Mouse (Mus musculus) spleen, adult 2 months (tissue): Measurements from ENCODE around the gene Tenm2. TPM values are rescaled to one million over a fixed set of nuclear protein-coding genes. Genes with fewer than 3 reads are reported as not detected.

Experiments
- DNase-seq, 2 experiments: peaks; one replicate each; pipeline versions ENCODE4 v3.0.0 to v3.0.0-alpha.2; 2012 to 2021; ENCODE audit warnings: low spot score in 2 of 2, low read depth in 1 of 2
- H3K27ac ChIP-seq: fragments of 200-500 bp; 2 replicates; pipeline ENCODE4 v1.5.1; 2012; ENCODE audit warnings: low read length, inconsistent platforms; ENCODE audit not compliant: insufficient read depth
- H3K27me3 ChIP-seq: fragments of 200-500 bp; 2 replicates; pipeline ENCODE4 v1.6.1; 2012; ENCODE audit warnings: mild to moderate bottlenecking, moderate library complexity, low read length, inconsistent platforms; ENCODE audit not compliant: control insufficient read depth, insufficient read depth
- H3K36me3 ChIP-seq: fragments of 200-500 bp; 2 replicates; pipeline ENCODE4 v1.6.1; 2012; ENCODE audit warnings: mild to moderate bottlenecking, low read length, inconsistent platforms; ENCODE audit not compliant: control insufficient read depth, insufficient read depth
- H3K4me1 ChIP-seq: fragments of 200-500 bp; 2 replicates; pipeline ENCODE4 v1.6.1; 2011; ENCODE audit warnings: inconsistent platforms; ENCODE audit not compliant: control insufficient read depth, insufficient read depth, insufficient read length
- H3K4me3 ChIP-seq: fragments of 200-500 bp; 2 replicates; pipeline ENCODE4 v1.5.1; 2011; ENCODE audit warnings: mild to moderate bottlenecking, inconsistent platforms; ENCODE audit not compliant: insufficient read depth, insufficient read length; ENCODE audit errors: extremely low read depth
- CTCF ChIP-seq: fragments of 200-500 bp; IDR thresholded peaks from 2 replicates; pipeline ENCODE4 v1.5.1; 2011; ENCODE audit warnings: mild to moderate bottlenecking, inconsistent platforms; ENCODE audit not compliant: insufficient read depth, insufficient read length, insufficient replicate concordance; ENCODE audit errors: extremely low read depth
- POLR2A ChIP-seq: fragments of 200-500 bp; IDR thresholded peaks from 2 replicates; pipeline ENCODE4 v1.6.1; 2011; ENCODE audit warnings: low read depth, low read length, inconsistent platforms
- WGBS: fragments of 180-500 bp; shearing (Covaris S2); methylation state at CpG from one replicate; pipeline ENCODE4 v1.1.7; 2018; 5-methylcytosine and 5-hydroxymethylcytosine counted together
- polyA plus RNA-seq: library from polyadenylated mRNA; depleted of rRNA; stranded (reverse); fragments of >200 nt; gene quantifications from 2 replicates; pipeline ENCODE4 v1.2.3, GENCODE M21; 2012

Gene Tenm2
- polyA plus RNA-seq, 1 experiment, result 0.06 TPM

DNA sequence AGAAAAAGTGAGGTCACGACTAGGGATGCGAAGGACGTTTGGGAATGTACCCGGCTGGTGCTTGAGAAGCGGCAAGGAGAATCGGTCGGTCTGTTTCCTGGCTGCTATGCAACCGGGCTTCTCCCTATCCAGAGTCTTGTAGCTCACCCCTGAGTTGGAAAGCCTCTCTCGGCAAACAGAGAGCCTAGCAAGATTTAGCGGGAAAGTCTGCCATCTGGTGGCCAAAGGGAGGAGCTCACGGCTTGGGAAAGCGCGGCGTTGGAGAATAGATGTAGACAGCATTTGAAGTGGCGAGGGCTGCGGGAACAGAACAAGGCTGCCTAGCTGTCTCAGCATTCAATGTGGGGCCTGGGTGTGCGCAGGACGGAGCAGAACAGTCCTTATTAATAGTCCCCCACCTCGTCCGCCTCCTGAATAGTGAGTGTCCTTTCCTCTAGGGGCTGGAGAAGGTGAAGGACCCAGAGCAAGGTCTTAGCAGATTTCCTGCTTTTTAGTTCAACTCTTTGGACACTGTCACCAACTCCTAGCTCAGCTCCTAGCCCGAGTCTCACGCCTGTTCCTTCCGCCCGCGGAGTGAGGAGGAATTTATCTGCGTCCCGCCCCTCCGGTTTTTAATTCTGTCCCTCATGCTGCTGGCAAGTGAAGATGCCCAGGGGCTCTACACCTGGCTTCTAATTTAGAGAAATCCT is 1234.3 kb downstream of the Tenm2 start:
- Histone ChIP-seq H3K4me3 (no peak overlapping the region), H3K27me3 (no peaks in the 10 kb centered on the region), H3K27ac (no peak overlapping the region), H3K36me3 (no peaks in the 10 kb centered on the region), H3K4me1 (no peaks in the 10 kb centered on the region)
- WGBS, result 9% methylated on average over 28 of the region's 28 CpGs
- TF ChIP-seq CTCF (peak; percentile 63; the same call in 1 of the 2 replicates), POLR2A (no peak)
- DNase-seq, result peak; percentile 1 to 40

DNA sequence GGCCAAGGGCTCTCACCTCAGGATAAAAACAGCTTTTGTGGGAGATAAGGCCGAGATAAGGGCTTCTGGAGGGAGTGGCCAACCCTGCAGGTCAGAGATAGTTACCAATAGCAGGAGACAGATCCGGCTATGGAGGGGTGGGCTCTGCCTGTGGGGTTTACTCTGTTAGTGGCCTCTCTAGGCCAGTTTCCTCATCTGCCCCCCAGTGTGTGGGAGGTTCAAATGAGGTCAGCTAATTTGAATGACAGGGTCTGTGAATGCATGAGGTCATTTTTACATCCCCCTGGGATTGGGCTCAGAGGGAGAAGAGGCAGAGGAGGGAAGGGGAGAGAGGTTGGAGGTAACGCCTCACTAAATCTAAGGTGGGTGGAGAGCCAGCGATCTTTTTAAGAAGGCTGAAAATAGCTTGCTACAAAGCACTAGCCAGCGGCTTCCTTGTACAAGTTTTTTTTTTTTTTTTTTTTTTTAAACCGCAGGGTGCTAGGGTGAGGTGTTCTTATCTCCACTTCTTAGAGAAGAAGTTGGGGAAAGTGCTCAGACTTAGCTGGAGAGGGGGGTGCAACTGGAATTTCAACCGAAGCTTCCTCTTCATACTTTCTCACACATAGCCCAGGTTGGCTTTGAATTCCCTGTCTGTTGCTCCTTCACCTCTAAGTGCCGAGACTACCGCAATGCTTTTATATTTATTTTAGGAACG is 1235.0 kb downstream of the Tenm2 start:
- Histone ChIP-seq H3K36me3 (no peaks in the 10 kb centered on the region), H3K27me3 (no peaks in the 10 kb centered on the region), H3K4me3 (no peak overlapping the region), H3K27ac (no peak overlapping the region), H3K4me1 (no peaks in the 10 kb centered on the region)
- WGBS, result 10% methylated on average over 10 of the region's 10 CpGs
- TF ChIP-seq CTCF (no peak), POLR2A (no peak)
- DNase-seq, result no peak

DNA sequence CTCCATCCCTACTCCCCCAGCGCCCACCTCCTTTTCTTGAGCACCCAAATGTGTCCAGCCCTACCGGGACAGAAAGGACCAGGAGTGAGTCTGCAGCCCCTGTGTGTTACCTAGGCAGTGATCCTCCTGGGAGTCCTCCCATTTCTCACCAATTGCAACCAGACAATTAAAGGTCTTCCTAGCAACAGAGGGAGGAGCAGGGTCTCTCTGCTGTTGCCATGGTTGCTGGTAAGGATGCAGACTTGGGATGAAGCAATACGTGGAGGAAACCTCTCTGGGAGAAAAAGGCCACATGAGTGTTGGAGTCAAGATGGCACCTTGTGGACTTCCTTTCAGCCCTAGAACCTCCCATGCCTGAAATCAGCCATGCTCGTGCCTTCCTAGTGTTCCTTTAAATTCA is 1235.7 kb downstream of the Tenm2 start:
- DNase-seq, result no peak
- 43% methylated on average over 4 of the region's 4 CpGs for WGBS

DNA sequence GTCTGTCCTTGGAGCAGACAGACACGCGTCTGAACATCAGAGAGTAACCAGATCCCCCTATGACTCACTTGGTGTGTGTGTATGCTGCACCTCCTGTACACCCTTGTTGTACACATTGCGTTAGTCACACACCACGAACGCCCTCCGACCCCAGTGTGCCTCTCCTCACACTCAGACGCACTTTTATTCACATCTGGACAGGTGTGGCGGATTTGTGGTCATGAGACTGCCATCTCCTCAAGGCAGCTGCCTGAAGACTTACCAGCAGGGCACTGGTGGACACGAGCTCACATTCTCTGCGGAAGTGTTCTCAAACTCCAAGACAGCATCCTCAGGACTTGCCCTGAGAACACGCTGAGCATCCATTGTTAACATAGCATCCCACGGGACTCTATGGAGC is 1237.7 kb downstream of the Tenm2 start:
- TF ChIP-seq CTCF (no peak), POLR2A (no peak)
- no peak overlapping the region for H3K4me3 ChIP-seq
- WGBS, result 80% methylated on average over 12 of the region's 12 CpGs

More for the DNA sequence above, 1235.7 kb downstream of the Tenm2 start:
- no peak for TF ChIP-seq POLR2A
- no peak for TF ChIP-seq CTCF
- no peaks in the 10 kb centered on the region for H3K4me1 ChIP-seq
- no peaks in the 10 kb centered on the region for H3K36me3 ChIP-seq
- no peaks in the 10 kb centered on the region for H3K27me3 ChIP-seq
- H3K27ac ChIP-seq, result no peak overlapping the region
- H3K4me3 ChIP-seq, result no peak overlapping the region

DNA sequence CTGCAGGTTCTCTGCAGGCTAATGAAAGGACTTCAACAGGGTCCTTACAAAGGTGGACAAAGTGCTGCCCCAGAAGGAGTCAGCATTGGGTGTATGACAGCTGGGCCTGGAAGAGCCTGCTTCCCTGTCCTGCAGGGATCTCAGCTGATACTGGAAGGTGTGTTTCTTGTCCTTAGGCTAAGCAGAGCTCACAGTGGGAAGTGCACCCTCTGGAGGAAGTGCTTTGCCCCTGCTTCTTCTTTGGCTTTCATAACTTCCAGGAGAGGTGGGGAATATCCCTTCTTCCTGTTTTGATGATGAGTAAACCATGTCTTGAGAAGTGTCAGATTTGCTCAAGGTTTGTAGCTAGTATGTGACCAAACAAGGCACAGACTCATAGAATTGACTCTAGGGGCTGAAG is 1240.5 kb downstream of the Tenm2 start:
- no peak overlapping the region for H3K4me3 ChIP-seq
- no peak for DNase-seq
- H3K27ac ChIP-seq, result no peak overlapping the region
- H3K27me3 ChIP-seq, result no peaks in the 10 kb centered on the region
- no peaks in the 10 kb centered on the region for H3K4me1 ChIP-seq
- no peaks in the 10 kb centered on the region for H3K36me3 ChIP-seq
- TF ChIP-seq CTCF, result no peak
- no peak for TF ChIP-seq POLR2A

More for the DNA sequence above, 1237.7 kb downstream of the Tenm2 start:
- Histone ChIP-seq H3K27me3 (no peaks in the 10 kb centered on the region), H3K4me1 (no peaks in the 10 kb centered on the region), H3K36me3 (no peaks in the 10 kb centered on the region), H3K27ac (no peak overlapping the region)
- no peak for DNase-seq

DNA sequence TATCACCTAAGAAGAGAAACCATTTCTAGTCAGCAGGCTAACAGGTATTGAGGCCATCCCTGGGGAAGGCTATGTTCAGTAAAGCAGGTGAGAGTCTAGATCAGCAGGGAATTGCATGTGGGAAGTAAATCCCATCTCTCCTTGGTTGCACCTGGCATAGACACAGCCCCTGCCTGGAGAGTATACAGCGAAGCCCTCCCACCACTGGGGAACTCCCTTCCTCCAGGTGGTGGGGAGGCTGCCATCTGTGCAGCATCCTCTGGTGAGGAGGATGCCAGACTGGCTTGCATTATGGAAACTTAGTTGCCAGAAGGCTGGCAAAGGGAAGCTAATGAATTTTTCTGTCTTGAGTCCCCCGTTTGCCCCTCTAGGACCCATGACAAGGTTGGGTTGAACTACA is 1243.9 kb downstream of the Tenm2 start:
- no peaks in the 10 kb centered on the region for H3K27me3 ChIP-seq
- WGBS, result 79% methylated on average over 2 of the region's 2 CpGs
- TF ChIP-seq POLR2A, result no peak
- TF ChIP-seq CTCF, result no peak
- DNase-seq, result no peak
- H3K4me1 ChIP-seq, result no peaks in the 10 kb centered on the region
- no peak overlapping the region for H3K4me3 ChIP-seq
- no peak overlapping the region for H3K27ac ChIP-seq
- H3K36me3 ChIP-seq, result no peaks in the 10 kb centered on the region

DNA sequence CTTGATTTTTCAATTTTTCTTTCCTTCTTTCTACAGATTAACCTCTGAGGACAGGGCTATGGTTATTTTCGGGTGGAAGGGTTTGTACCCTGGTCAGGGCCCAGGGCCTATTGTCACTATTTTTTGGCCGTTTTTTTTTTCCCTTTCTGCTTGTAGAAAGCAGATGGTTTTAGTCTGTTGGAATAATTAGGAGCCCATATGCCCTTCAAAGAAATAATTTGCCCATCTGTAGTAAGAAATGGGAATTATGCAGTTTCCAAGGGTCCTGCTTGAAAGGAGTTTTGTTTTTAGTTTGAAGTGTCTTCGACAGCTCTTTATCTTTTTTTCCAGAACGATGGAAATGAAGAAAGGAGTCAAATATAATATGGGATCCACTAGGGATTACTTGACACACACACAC is 1245.8 kb downstream of the Tenm2 start:
- H3K4me1 ChIP-seq, result no peaks in the 10 kb centered on the region
- no peaks in the 10 kb centered on the region for H3K27me3 ChIP-seq
- 80% methylated on average over 4 of the region's 4 CpGs for WGBS
- no peak overlapping the region for H3K27ac ChIP-seq
- H3K4me3 ChIP-seq, result no peak overlapping the region
- no peak for DNase-seq
- H3K36me3 ChIP-seq, result no peaks in the 10 kb centered on the region
- TF ChIP-seq POLR2A (no peak), CTCF (no peak)
